Mouse (Mus musculus) myocyte (in vitro differentiated cells): Measurements from ENCODE around the gene Tram1l1.

ENCODE experiments used
- CEBPB ChIP-seq: IDR thresholded peaks from 2 replicates; pipeline ENCODE4 v1.6.1; 2011; ENCODE audit warnings: mild to moderate bottlenecking, moderate library complexity; ENCODE audit not compliant: poor library complexity, insufficient read depth, severe bottlenecking
- E2F4 ChIP-seq: IDR thresholded peaks from one replicate; pipeline ENCODE4 v1.6.1; 2011; ENCODE audit warnings: mild to moderate bottlenecking, control low read depth, moderate library complexity; ENCODE audit not compliant: insufficient read depth
- MAX ChIP-seq: IDR thresholded peaks from one replicate; pipeline ENCODE4 v1.6.1; 2011; ENCODE audit warnings: low read depth, mild to moderate bottlenecking, control low read depth
- MYOD1 ChIP-seq, 3 experiments: IDR thresholded peaks; one replicate each; pipeline ENCODE4 v1.6.1; 2011; ENCODE audit warnings: control low read depth in 2 of 3, low read depth in 2 of 3, mild to moderate bottlenecking in 2 of 3, moderate library complexity in 1 of 3; ENCODE audit not compliant: insufficient read length in 2 of 3, control insufficient read depth in 1 of 3
- MYOG ChIP-seq, 3 experiments: IDR thresholded peaks; one replicate each; pipeline ENCODE4 v1.6.1; 2011; ENCODE audit warnings: control low read depth in 2 of 3, low read depth in 2 of 3, mild to moderate bottlenecking in 2 of 3; ENCODE audit not compliant: insufficient read length in 2 of 3, control insufficient read depth in 1 of 3, insufficient read depth in 1 of 3
- POLR2A ChIP-seq: IDR thresholded peaks from one replicate; pipeline ENCODE4 v1.6.1; 2011; ENCODE audit warnings: low read depth, mild to moderate bottlenecking, control low read depth, moderate library complexity; ENCODE audit not compliant: insufficient read length
- POLR2AphosphoS2 ChIP-seq: IDR thresholded peaks from one replicate; pipeline ENCODE4 v1.6.1; 2011; ENCODE audit warnings: low read depth, control low read depth; ENCODE audit not compliant: insufficient read length
- REST ChIP-seq: IDR thresholded peaks from one replicate; pipeline ENCODE4 v1.6.1; 2011; ENCODE audit warnings: mild to moderate bottlenecking, control low read depth, moderate library complexity; ENCODE audit not compliant: insufficient read depth, insufficient read length
- SRF ChIP-seq: IDR thresholded peaks from one replicate; pipeline ENCODE4 v1.6.1; 2011; ENCODE audit warnings: low read depth; ENCODE audit not compliant: control insufficient read depth, insufficient read length
- TCF12 ChIP-seq: IDR thresholded peaks from one replicate; pipeline ENCODE4 v1.6.1; 2011; ENCODE audit warnings: mild to moderate bottlenecking, control low read depth; ENCODE audit not compliant: poor library complexity, insufficient read depth, severe bottlenecking
- TCF3 ChIP-seq: IDR thresholded peaks from one replicate; pipeline ENCODE4 v1.6.1; 2011; ENCODE audit warnings: low read depth, control low read depth; ENCODE audit not compliant: insufficient read length
- USF1 ChIP-seq: IDR thresholded peaks from one replicate; pipeline ENCODE4 v1.6.1; 2011; ENCODE audit warnings: low read depth, mild to moderate bottlenecking, control low read depth, moderate library complexity

GRCm38 (mm10) chr3:124320821-124321576, at the start of gene Tram1l1:
- TF ChIP-seq POLR2A (peak; percentile 64), MYOD1 (IDR thresholded peaks at IDR 0.05; ENCODE audit: control insufficient read depth in 1 of 3, insufficient read length in 2 of 3, low read depth in 2 of 3) (no peak), POLR2AphosphoS2 (peak; percentile 39), TCF12 (no peak), CEBPB (no peak), MYOG (IDR thresholded peaks at IDR 0.05; ENCODE audit: control insufficient read depth in 1 of 3, insufficient read depth in 1 of 3, insufficient read length in 2 of 3, low read depth in 2 of 3) (no peak), MAX (no peak), USF1 (no peak), TCF3 (no peak), REST (no peak), E2F4 (no peak), SRF (no peak)
